Mouse (Mus musculus) lung, postnatal 0 days (tissue): ENCODE results near the gene Ndufc1. TPM values are rescaled to one million over a fixed set of nuclear protein-coding genes. Genes with fewer than 3 reads are reported as not detected.

Source experiments
- ATAC-seq: fragments of 200-750 bp; cut with Nextera tagmentation; 2 replicates; pipeline ENCODE4 v1.8.0; 2017; ENCODE audit warnings: moderate library complexity
- DNase-seq: peaks from one replicate; pipeline ENCODE4 v3.0.0-alpha.2; 2016; ENCODE audit warnings: low spot score
- H3K27ac ChIP-seq: fragments of 300-500 bp; sonication (generic); 2 replicates; pipeline ENCODE4 v1.5.1; 2014; ENCODE audit warnings: antibody characterized with exemption, mild to moderate bottlenecking, low read length, mixed read lengths
- H3K27me3 ChIP-seq: fragments of 300-500 bp; sonication (generic); replicated peaks from 2 replicates; pipeline ENCODE4 v1.6.1; 2014; ENCODE audit warnings: low read length, mixed read lengths; ENCODE audit not compliant: insufficient read depth
- H3K36me3 ChIP-seq: fragments of 300-500 bp; sonication (generic); 2 replicates; pipeline ENCODE4 v1.6.1; 2014; ENCODE audit warnings: low read length, mixed read lengths; ENCODE audit not compliant: insufficient read depth
- H3K4me1 ChIP-seq: fragments of 300-500 bp; sonication (generic); 2 replicates; pipeline ENCODE4 v1.6.1; 2014; ENCODE audit warnings: antibody characterized with exemption, low read depth, low read length, mixed read lengths; ENCODE audit not compliant: insufficient read depth
- H3K4me2 ChIP-seq: fragments of 300-500 bp; sonication (generic); replicated peaks from 2 replicates; pipeline ENCODE4 v1.6.1; 2014; ENCODE audit warnings: low read depth, mild to moderate bottlenecking, low read length, moderate library complexity, mixed read lengths
- H3K4me3 ChIP-seq: fragments of 300-500 bp; sonication (generic); 2 replicates; pipeline ENCODE4 v1.5.1; 2014; ENCODE audit warnings: low read depth, low read length
- H3K9ac ChIP-seq: fragments of 300-500 bp; sonication (generic); replicated peaks from 2 replicates; pipeline ENCODE4 v1.6.1; 2014; ENCODE audit warnings: low read depth, mild to moderate bottlenecking
- H3K9me3 ChIP-seq: fragments of 300-500 bp; sonication (generic); 2 replicates; pipeline ENCODE4 v1.6.1; 2016; ENCODE audit warnings: low read length, mixed read lengths
- CTCF ChIP-seq: IDR thresholded peaks from 2 replicates; pipeline ENCODE4 v1.5.1; 2016; ENCODE audit warnings: antibody characterized with exemption, mild to moderate bottlenecking
- EP300 ChIP-seq: IDR thresholded peaks from 2 replicates; pipeline ENCODE4 v1.6.1; 2016; ENCODE audit warnings: antibody characterized with exemption, mild to moderate bottlenecking, control low read depth
- WGBS: fragments of 180-500 bp; shearing (Covaris S2); extraction: QIAGEN DNeasy Blood & Tissue Kit; methylation state at CpG from one replicate; pipeline ENCODE4 v1.1.7; 2014; 5-methylcytosine and 5-hydroxymethylcytosine counted together
- polyA plus RNA-seq: library from polyadenylated mRNA; unstranded; fragments of >200 nt; fragmentation: Nextera tagmentation; extraction: Ambion mirVana; gene quantifications from 2 replicates; pipeline ENCODE4 v1.2.1, GENCODE M21; 2015

Gene Ndufc1
- polyA plus RNA-seq, 1 experiment from 2014 or later: 517 TPM

DNA sequence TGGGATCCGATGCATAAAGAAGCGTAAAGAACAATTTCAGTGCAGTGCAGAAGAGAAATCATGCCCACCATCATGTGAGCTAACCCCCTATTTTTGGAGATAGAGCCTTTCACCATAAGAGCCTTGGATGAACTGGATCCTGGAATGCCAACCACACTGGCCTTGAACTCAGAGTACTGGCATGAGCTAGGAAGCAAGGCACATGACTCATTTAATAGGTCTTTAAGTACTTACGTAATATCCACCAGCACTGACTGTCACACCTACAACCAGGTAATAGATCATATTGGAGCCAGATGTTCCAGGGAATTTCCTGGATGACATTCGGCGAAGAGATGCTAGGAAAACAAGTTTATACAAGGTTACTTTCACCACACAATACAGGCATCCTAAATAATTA is 17.2 kb downstream of the Ndufc1 start:
- TF ChIP-seq EP300 (no peak), CTCF (no peak)
- no peak overlapping the region for H3K4me3 ChIP-seq
- WGBS: 92% methylated on average over 5 of the region's 5 CpGs
- no peaks in the 10 kb centered on the region for H3K27me3 ChIP-seq
- ATAC-seq: no peak
- no peak overlapping the region for H3K9ac ChIP-seq
- no peak overlapping the region for H3K27ac ChIP-seq
- no peak for DNase-seq
- no peak overlapping the region for H3K4me2 ChIP-seq
- no peaks in the 10 kb centered on the region for H3K9me3 ChIP-seq
- H3K36me3 ChIP-seq: no peaks in the 10 kb centered on the region
- H3K4me1 ChIP-seq: no peaks in the 10 kb centered on the region

DNA sequence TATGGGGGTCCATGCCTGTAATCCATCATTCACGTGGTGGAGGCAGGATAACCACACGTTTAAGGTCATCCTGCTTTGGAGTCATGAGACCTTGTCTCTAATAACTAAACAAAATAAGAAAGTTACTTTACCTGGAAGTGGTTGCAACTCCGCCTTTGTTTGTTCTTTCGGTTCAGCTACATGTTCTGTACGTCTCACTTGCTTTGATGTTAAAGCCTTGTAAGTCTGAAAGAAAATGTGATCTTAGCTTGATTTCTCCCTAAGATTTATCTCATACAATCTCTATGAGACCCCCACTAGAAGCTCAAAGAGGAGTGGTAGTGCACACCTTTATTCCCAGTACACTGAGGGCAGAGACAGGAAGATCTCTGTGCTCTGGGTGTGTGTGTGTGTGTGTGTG is 17.7 kb downstream of the Ndufc1 start:
- 65% methylated on average over 5 of the region's 5 CpGs for WGBS
- H3K9ac ChIP-seq: no peak overlapping the region
- no peaks in the 10 kb centered on the region for H3K4me1 ChIP-seq
- DNase-seq (no peak), ATAC-seq (no peak)
- no peak overlapping the region for H3K27ac ChIP-seq
- H3K36me3 ChIP-seq: no peaks in the 10 kb centered on the region
- TF ChIP-seq EP300: no peak
- no peak for TF ChIP-seq CTCF
- no peak overlapping the region for H3K4me2 ChIP-seq
- H3K27me3 ChIP-seq: no peaks in the 10 kb centered on the region
- no peak overlapping the region for H3K4me3 ChIP-seq
- H3K9me3 ChIP-seq: no peaks in the 10 kb centered on the region

DNA sequence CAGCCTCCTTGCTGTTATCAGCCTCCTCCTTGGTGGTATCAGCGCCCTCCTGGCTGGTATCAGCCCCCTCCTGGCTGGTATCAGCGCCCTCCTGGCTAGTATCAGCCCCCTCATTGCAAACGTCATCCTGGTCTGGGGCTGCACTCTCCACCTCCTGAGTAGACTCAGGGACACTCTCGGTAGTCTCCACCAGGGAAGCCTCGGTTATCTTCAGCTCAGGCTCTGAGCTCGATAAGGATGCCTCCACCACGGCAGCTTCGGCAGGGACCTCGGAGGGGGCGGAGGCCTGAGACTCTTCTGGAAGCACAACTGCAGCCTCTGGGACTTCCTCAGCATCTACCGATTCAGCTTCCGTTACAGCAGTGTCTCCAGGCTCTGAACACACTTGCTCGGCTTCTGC is 19.9 kb downstream of the Ndufc1 start:
- Histone ChIP-seq H3K4me3 (no peak overlapping the region), H3K9ac (0 out of 2 replicates have a peak overlapping the region, but pooled peaks have one; percentile 23), H3K9me3 (no peaks in the 10 kb centered on the region), H3K27me3 (no peaks in the 10 kb centered on the region), H3K27ac (no peak overlapping the region), H3K4me2 (peak overlapping the region; percentile 36), H3K4me1 (no peaks in the 10 kb centered on the region), H3K36me3 (no peaks in the 10 kb centered on the region)
- TF ChIP-seq EP300 (no peak), CTCF (no peak)
- no peak for ATAC-seq
- no peak for DNase-seq
- 4% methylated on average over 13 of the region's 13 CpGs for WGBS

DNA sequence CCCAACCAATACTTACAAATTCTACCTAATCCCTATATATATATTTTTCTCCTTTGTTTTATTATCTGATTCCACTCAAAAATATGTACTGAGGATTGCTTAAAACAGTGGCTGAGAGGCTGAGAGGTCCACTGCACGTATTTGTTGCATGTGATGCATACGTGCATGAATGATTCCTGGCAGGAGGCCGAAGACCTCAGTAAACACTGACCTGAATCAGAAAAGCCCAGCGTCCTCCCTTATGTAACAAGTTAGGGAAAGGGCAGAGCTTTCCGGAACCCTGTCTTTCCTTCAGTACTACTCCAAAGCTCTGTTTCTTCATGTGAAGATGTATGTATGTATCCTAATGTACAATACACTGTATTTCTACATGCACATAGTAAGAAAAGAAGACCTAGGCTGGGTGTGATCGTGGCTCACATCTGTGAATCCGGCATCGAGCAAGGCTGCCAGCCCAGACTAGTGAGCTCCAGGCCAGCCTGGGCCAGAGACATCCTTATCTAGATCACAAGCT is 20.9 kb downstream of the Ndufc1 start:
- H3K27me3 ChIP-seq: no peaks in the 10 kb centered on the region
- no peak overlapping the region for H3K4me2 ChIP-seq
- no peak for ATAC-seq
- no peak for DNase-seq
- no peaks in the 10 kb centered on the region for H3K36me3 ChIP-seq
- no peak overlapping the region for H3K27ac ChIP-seq
- H3K4me1 ChIP-seq: no peaks in the 10 kb centered on the region
- TF ChIP-seq EP300 (no peak), CTCF (no peak)
- 61% methylated on average over 8 of the region's 8 CpGs for WGBS
- H3K4me3 ChIP-seq: no peak overlapping the region
- H3K9me3 ChIP-seq: no peaks in the 10 kb centered on the region
- no peak overlapping the region for H3K9ac ChIP-seq

DNA sequence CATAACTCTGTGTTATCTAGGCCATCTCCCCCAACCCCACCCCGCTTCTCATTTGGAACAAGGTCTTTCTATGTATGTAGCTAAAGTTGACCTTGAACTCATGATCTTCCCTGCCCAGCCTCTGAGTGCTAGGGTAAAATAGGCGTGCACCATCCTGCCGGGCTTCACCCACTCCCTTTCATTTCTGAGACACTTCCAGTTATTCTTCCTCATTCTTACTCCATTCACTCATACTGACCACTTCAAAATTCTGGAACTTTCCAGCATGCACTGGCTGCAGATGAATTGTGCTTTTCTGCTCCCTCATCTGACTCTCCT is 21.7 kb downstream of the Ndufc1 start:
- no peaks in the 10 kb centered on the region for H3K36me3 ChIP-seq
- H3K27ac ChIP-seq: no peak overlapping the region
- DNase-seq (peak; percentile 27), ATAC-seq (peak; percentile 41; the same call in 1 of the 2 replicates)
- H3K4me1 ChIP-seq: no peaks in the 10 kb centered on the region
- no peak overlapping the region for H3K4me2 ChIP-seq
- H3K4me3 ChIP-seq: no peak overlapping the region
- H3K9ac ChIP-seq: no peak overlapping the region
- 53% methylated on average over 3 of the region's 3 CpGs for WGBS
- no peak for TF ChIP-seq CTCF
- TF ChIP-seq EP300: no peak
- no peaks in the 10 kb centered on the region for H3K27me3 ChIP-seq
- no peaks in the 10 kb centered on the region for H3K9me3 ChIP-seq

DNA sequence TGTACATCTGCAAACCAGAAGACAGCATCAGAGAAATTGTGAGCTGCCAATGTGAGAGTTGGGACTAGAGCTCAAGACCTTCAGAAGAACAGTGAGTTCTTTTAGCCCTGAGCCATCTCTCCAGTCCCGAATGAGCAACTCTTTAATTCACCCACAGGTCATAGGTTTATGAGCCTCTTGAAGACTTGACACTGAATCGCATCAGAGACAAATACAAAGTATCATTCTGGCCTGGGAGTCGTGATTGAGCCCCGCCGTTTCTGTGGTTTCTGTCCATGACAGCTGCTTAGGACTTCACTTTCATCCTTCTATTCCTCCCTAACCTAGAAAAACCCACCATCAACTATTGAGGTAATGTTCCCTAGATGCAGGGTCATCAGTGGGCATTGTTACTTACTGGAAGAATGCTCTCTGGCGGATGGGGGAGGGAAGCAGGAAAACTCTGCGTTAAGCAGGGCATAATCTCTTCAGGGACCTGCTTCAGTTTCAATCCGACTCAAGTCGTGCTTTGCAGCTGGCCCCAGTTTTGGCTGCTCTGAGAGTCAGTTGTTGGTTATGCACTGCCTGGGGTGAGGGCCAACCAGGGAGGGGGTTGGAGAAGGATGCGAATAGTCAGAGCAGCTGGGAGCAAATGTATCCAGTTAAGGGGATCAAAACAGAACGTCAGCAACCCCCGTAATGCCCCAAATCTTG is 22.2 kb downstream of the Ndufc1 start:
- DNase-seq (no peak), ATAC-seq (no peak)
- TF ChIP-seq CTCF (no peak), EP300 (no peak)
- Histone ChIP-seq H3K27ac (no peak overlapping the region), H3K9ac (no peak overlapping the region), H3K4me2 (no peak overlapping the region), H3K4me1 (no peaks in the 10 kb centered on the region), H3K36me3 (no peaks in the 10 kb centered on the region), H3K4me3 (no peak overlapping the region), H3K27me3 (no peaks in the 10 kb centered on the region), H3K9me3 (no peaks in the 10 kb centered on the region)
- WGBS: 53% methylated on average over 12 of the region's 12 CpGs

DNA sequence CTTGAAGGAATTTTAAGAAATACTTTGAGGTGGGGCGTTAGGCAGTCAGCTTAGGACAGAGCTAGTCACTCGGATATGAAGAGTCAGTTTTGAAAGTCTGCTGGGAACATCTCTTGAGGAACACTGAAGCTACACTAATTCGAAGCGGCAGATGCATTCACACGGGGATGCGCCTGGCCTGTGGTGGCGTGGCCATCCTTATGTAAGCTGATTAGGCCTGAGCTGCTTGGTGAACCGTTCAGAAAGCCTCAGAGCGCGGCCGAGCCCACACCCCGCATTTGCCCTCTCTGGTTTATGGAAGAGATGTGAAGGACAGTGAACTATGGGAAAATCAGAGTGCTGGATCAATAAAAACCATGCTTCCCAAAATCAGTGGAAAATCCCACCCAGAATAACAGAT is 25.4 kb downstream of the Ndufc1 start:
- no peak overlapping the region for H3K27ac ChIP-seq
- WGBS: 77% methylated on average over 12 of the region's 12 CpGs
- no peak overlapping the region for H3K4me3 ChIP-seq
- no peak for ATAC-seq
- no peaks in the 10 kb centered on the region for H3K27me3 ChIP-seq
- no peak overlapping the region for H3K4me2 ChIP-seq
- H3K9ac ChIP-seq: no peak overlapping the region
- no peak for DNase-seq
- TF ChIP-seq CTCF (no peak), EP300 (no peak)
- H3K9me3 ChIP-seq: no peaks in the 10 kb centered on the region
- H3K36me3 ChIP-seq: no peaks in the 10 kb centered on the region
- 0 out of 2 replicates have a peak, but pooled peaks cover 2% of the 10 kb centered on the region for H3K4me1 ChIP-seq
